Mouse (Mus musculus) liver, postnatal 0 days (tissue): ENCODE data around the gene Ripk3.

Source experiments
- CTCF ChIP-seq: sonication (generic); IDR thresholded peaks from 2 replicates; pipeline ENCODE4 v1.5.1; 2016; ENCODE audit warnings: antibody characterized with exemption, low read depth
- EP300 ChIP-seq: IDR thresholded peaks from 2 replicates; pipeline ENCODE4 v1.6.1; 2016; ENCODE audit warnings: antibody characterized with exemption, low read depth, mild to moderate bottlenecking

GRCm38 (mm10) chr14:55745861-55746237, 42.8 kb downstream of the Ripk3 start:
- TF ChIP-seq CTCF (no peak), EP300 (no peak)
